8 mouse cellular contexts compared by ENCODE assay signal in the genomic region with DNA sequence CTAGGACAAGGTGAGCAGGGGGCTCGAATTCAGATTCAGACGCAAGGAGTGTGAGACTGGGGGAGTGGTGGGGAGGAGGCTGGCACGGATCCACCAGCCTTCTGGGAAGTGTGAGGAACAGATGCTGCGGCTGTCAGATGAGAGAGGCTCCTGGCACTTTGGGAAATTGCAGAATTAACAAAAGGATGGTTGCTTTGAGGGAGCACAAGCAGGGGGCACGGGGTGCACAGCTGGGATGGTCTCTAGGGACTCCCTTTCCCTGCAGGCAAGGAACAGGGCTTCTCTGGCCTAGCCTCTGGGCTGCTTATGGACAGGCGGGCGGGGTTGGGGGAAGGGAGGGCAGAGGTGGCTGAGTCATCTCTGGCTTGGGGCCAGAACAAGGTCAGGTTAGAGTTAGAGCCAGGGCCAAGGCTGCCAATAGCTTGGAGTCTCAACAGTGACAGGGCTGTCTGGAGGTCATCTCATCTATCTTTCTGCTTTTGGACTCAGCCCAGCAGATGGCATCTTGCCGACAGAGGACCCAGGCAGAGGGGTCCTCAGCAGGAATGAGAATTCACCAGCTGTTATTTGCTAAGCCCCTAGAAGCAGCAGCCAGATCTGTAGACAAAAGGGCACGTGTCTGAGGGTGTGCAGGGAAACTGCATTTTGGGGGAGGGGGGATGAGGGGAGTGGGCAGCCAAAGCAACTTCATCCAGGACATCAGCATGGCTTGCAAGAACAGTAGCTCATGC. TPM values are rescaled to one million over a fixed set of nuclear protein-coding genes. Genes with fewer than 3 reads are reported as not detected.
DNase-seq lines count a peak whose midpoint lies in the region; ATAC-seq lines count a peak whose summit lies in the region.
"Had no signal": no experiment of that assay in that cellular context is flagged by ENCODE, and none has a peak within 500 bp of the region (broad histone marks: within the 10 kb centered on the region; RNA-seq: fewer than 3 reads in every experiment).

No protein-coding gene starts in this region.

- H3K9me3 ChIP-seq in forebrain, embryonic 16.5 days (ENCODE audit: control insufficient read depth, low read length) = no peaks in the 10 kb centered on the region
- H3K9me3 ChIP-seq in hindbrain, embryonic 14.5 days (ENCODE audit: control insufficient read depth, low read length) = no peaks in the 10 kb centered on the region
- H3K9me3 ChIP-seq in liver, embryonic 13.5 days (replicated peaks) = no peaks in the 10 kb centered on the region
- no peaks in the 10 kb centered on the region for H3K9me3 ChIP-seq in neural tube, embryonic 15.5 days (replicated peaks)

- peak; percentile 73 for DNase-seq in NIH3T3 (ENCODE audit: low read depth)
- peak; percentile 82 for DNase-seq in brain, adult 2 months (ENCODE audit: low read depth, low spot score)
- DNase-seq in hindbrain, embryonic 14.5 days (ENCODE audit: low spot score) = peak; percentile 78
- DNase-seq in liver, embryonic 13.5 days = no peak
- no peak for DNase-seq in thymus, postnatal 0 days (ENCODE audit: low spot score)

- no peak overlapping the region for H3K4me3 ChIP-seq in forebrain, embryonic 16.5 days (replicated peaks; ENCODE audit: low read length)
- no peak overlapping the region for H3K4me3 ChIP-seq in hindbrain, embryonic 14.5 days (replicated peaks; ENCODE audit: low read length)
- no peak overlapping the region for H3K4me3 ChIP-seq in liver, embryonic 13.5 days (replicated peaks)
- H3K4me3 ChIP-seq in neural tube, embryonic 15.5 days (replicated peaks) = no peak overlapping the region

- H3K36me3 ChIP-seq in forebrain, embryonic 16.5 days (ENCODE audit: control insufficient read depth, insufficient read depth) = no peaks in the 10 kb centered on the region
- no peaks in the 10 kb centered on the region for H3K36me3 ChIP-seq in hindbrain, embryonic 14.5 days (replicated peaks; ENCODE audit: control insufficient read depth, insufficient read depth)
- H3K36me3 ChIP-seq in liver, embryonic 13.5 days = no peaks in the 10 kb centered on the region
- no peaks in the 10 kb centered on the region for H3K36me3 ChIP-seq in neural tube, embryonic 15.5 days

- peak overlapping the region; percentile 93 for H3K27ac ChIP-seq in forebrain, embryonic 16.5 days (ENCODE audit: low read length)
- peak overlapping the region; percentile 86 for H3K27ac ChIP-seq in hindbrain, embryonic 14.5 days
- no peak overlapping the region for H3K27ac ChIP-seq in liver, embryonic 13.5 days
- peak overlapping the region; percentile 64 for H3K27ac ChIP-seq in neural tube, embryonic 15.5 days (replicated peaks)

- 14% methylated on average over 9 of the region's 9 CpGs for WGBS in forebrain, embryonic 16.5 days
- 12% methylated on average over 9 of the region's 9 CpGs for WGBS in hindbrain, embryonic 14.5 days
- WGBS in liver, embryonic 13.5 days (ENCODE audit: insufficient replicate concordance) = 24% methylated on average over 9 of the region's 9 CpGs
- 10% methylated on average over 9 of the region's 9 CpGs for WGBS in neural tube, embryonic 15.5 days

- H3K4me2 ChIP-seq in forebrain, embryonic 16.5 days (ENCODE audit: low read length) = no peak overlapping the region
- no peak overlapping the region for H3K4me2 ChIP-seq in hindbrain, embryonic 14.5 days (replicated peaks)
- H3K4me2 ChIP-seq in liver, embryonic 13.5 days = no peak overlapping the region
- 0 out of 2 replicates have a peak overlapping the region, but pooled peaks have one; percentile 5 for H3K4me2 ChIP-seq in neural tube, embryonic 15.5 days

- H3K9ac ChIP-seq in forebrain, embryonic 16.5 days (replicated peaks; ENCODE audit: low read depth, low read length) = no peak overlapping the region
- H3K9ac ChIP-seq in hindbrain, embryonic 14.5 days = no peak overlapping the region
- H3K9ac ChIP-seq in liver, embryonic 13.5 days = no peak overlapping the region
- no peak overlapping the region for H3K9ac ChIP-seq in neural tube, embryonic 15.5 days (replicated peaks)

- peak; percentile 69 for ATAC-seq in forebrain, embryonic 16.5 days
- ATAC-seq in hindbrain, embryonic 14.5 days (ENCODE audit: low FRiP score) = peak; percentile 70
- ATAC-seq in liver, embryonic 13.5 days (ENCODE audit: low read depth) = peak; percentile 59
- ATAC-seq in neural tube, embryonic 15.5 days (ENCODE audit: low FRiP score) = peak; percentile 57

- no peaks in the 10 kb centered on the region for H3K27me3 ChIP-seq in forebrain, embryonic 16.5 days (replicated peaks; ENCODE audit: control insufficient read depth, insufficient read depth, low read length)
- no peaks in the 10 kb centered on the region for H3K27me3 ChIP-seq in hindbrain, embryonic 14.5 days (ENCODE audit: control insufficient read depth, insufficient read depth, low read length)
- H3K27me3 ChIP-seq in liver, embryonic 13.5 days = peaks cover 9% of the 10 kb centered on the region; the same call in 1 of the 2 replicates
- H3K27me3 ChIP-seq in neural tube, embryonic 15.5 days (replicated peaks) = no peaks in the 10 kb centered on the region

- H3K4me1 ChIP-seq in forebrain, embryonic 16.5 days (replicated peaks; ENCODE audit: control insufficient read depth, insufficient read depth, low read length) = peaks cover 54% of the 10 kb centered on the region
- H3K4me1 ChIP-seq in hindbrain, embryonic 14.5 days (replicated peaks; ENCODE audit: control insufficient read depth, insufficient read depth, low read length) = peaks cover 49% of the 10 kb centered on the region
- peaks cover 9% of the 10 kb centered on the region for H3K4me1 ChIP-seq in liver, embryonic 13.5 days (replicated peaks)
- H3K4me1 ChIP-seq in neural tube, embryonic 15.5 days = peaks cover 52% of the 10 kb centered on the region

RNA-seq across cellular contexts. Expression of a gene that starts 15.0 kb away (rescaled TPM):
- polyA plus RNA-seq in forebrain, embryonic 16.5 days (2015; fragmentation: Nextera tagmentation; extraction: Ambion mirVana) = 134 and 147 TPM in 2 replicates
- 26.1 and 28.1 TPM in 2 replicates for polyA plus RNA-seq in hindbrain, embryonic 14.5 days (2014; fragmentation: Nextera tagmentation; extraction: Ambion mirVana)
- polyA plus RNA-seq in liver, embryonic 13.5 days (2015; fragmentation: Nextera tagmentation; extraction: Ambion mirVana) = 0.09 TPM in 1 of 2 replicates, not detected in the other
- polyA plus RNA-seq in neural tube, embryonic 15.5 days (2015; fragmentation: Nextera tagmentation; extraction: Ambion mirVana) = 17.7 and 22.1 TPM in 2 replicates
- 0.08 and 0.23 TPM in 2 replicates for polyA plus RNA-seq in thymus, postnatal 0 days (2015; fragmentation: Nextera tagmentation; extraction: Ambion mirVana)
- polyA plus RNA-seq: spleen, adult 2 months had no signal

RNA-seq across cellular contexts. Expression of a gene that starts 52.0 kb away (rescaled TPM):
- 0.77 and 1.6 TPM in 2 replicates for polyA plus RNA-seq in forebrain, embryonic 16.5 days (2015; fragmentation: Nextera tagmentation; extraction: Ambion mirVana)
- polyA plus RNA-seq in hindbrain, embryonic 14.5 days (2014; fragmentation: Nextera tagmentation; extraction: Ambion mirVana) = 0.57 and 1.3 TPM in 2 replicates
- polyA plus RNA-seq in liver, embryonic 13.5 days (2015; fragmentation: Nextera tagmentation; extraction: Ambion mirVana) = 0.65 and 0.92 TPM in 2 replicates
- 0.70 and 0.73 TPM in 2 replicates for polyA plus RNA-seq in neural tube, embryonic 15.5 days (2015; fragmentation: Nextera tagmentation; extraction: Ambion mirVana)
- 1.8 and 2.1 TPM in 2 replicates for polyA plus RNA-seq in thymus, postnatal 0 days (2015; fragmentation: Nextera tagmentation; extraction: Ambion mirVana)

Comparison
In these comparisons a context has a peak if more than half of its experiments do, and no peak if none do; other contexts are left out.
1. DNase-seq: peak in NIH3T3 (single experiment), brain, adult 2 months (single experiment) and hindbrain, embryonic 14.5 days (single experiment); none in liver, embryonic 13.5 days (single experiment) and thymus, postnatal 0 days (single experiment).
2. RNA of a gene that starts 15.0 kb away (polyA plus RNA-seq): 134 to 147 TPM in forebrain, embryonic 16.5 days, 26.1 to 28.1 TPM in hindbrain, embryonic 14.5 days and 17.7 to 22.1 TPM in neural tube, embryonic 15.5 days; 0.08 to 0.23 TPM in thymus, postnatal 0 days and 0.09 TPM in liver, embryonic 13.5 days; every median in the first group is over 10 times any median in the second.
3. Peak in every context shown above with its lines, with median percentiles within 50 percentile points of each other: ATAC-seq.